Mouse (Mus musculus): ENCODE measurements around the gene Mcm3.
"Not testable (repeated sequence)": the region's sequence is repeated elsewhere in the genome, so short reads cannot be mapped to it uniquely, and the experiment has no call there.

Gene Mcm3

DNA sequence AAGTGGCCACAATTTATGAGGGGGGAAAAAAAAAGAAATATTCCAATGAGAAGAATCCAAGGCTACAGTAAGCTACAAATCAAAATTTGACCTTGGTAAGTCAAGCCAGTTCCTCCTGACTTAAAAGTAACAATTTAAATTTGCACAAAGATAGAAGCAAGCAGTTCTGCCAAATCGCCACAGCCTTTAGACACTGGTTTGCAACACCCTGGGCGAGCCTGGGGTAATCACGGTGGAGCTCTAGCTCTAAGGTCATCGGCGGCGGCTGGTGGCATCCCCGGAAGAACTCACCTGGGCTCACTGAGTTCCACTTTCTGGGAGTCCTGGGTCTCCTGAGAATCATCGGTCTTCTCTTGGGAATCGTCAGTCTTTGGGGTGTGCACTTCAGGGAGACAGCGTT lies 15.6 kb downstream of the Mcm3 start:
- in situ Hi-C loops (cut with MboI, MseI), result loop anchor here (5.0 to 10.0 kb wide), 2 partner anchors 107 to 190 kb away; partner anchors contain the start of gene Pkhd1 (in 1 of the 2)

DNA sequence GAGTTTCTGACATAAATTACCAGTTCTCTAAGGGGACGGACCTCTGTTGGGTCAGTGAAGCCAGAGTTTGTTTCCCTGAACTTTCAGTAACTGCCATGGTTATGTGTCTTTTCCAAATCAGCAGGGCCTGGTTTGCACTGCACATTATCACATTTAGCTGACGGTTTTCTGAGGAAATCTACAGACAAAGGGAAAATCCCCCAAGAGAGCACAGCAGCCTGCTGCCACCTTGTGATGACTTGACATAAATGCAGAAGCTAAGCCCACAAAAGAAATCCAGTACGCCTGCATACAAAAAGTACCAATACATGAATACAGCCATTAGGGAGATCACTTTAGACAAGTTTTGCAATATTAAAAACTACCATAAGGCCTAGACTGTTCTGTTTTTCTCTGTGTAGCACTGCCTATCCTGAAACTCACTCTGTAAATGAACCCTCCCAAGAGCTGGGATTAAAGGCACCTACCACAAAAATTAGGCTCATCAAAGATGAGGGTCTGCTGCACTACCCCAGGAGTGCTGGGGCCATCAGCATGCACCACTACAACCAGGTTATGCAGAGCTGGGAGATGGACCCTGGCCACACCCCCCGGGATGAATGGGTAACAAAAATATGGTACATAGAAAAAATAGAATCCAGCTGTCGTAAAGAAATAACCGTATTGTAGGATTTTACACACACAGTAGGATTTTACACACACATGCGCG lies 18.3 kb downstream of the Mcm3 start:
- in situ Hi-C loops (cut with MboI, MseI), result loop anchor here (5.0 to 10.0 kb wide), 2 partner anchors 105 to 187 kb away; partner anchors contain the start of gene Pkhd1 (in 1 of the 2)

DNA sequence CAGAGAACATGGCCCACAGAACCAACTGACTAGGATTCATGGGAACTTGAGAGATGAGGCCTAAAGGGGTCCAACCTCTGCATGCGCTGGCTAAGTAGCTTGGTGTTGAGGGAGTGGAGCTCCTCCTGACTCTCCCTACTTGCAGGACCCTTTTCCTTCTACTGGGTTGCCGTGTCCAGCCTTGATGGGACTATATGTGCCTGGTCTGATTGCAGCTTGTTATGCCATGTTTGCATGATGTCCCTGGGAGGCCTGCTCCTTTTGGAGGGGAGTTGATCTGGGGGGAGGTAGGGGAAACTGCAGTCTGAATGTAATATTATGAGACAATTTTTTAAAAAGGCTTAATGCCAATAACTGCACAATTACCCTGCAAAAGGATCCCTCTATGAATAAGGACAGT lies 18.8 kb downstream of the Mcm3 start:
- in situ Hi-C loops (cut with MboI, MseI), result loop anchor here (5.0 to 10.0 kb wide), 2 partner anchors 104 to 186 kb away; partner anchors contain the start of gene Pkhd1 (in 1 of the 2)

DNA sequence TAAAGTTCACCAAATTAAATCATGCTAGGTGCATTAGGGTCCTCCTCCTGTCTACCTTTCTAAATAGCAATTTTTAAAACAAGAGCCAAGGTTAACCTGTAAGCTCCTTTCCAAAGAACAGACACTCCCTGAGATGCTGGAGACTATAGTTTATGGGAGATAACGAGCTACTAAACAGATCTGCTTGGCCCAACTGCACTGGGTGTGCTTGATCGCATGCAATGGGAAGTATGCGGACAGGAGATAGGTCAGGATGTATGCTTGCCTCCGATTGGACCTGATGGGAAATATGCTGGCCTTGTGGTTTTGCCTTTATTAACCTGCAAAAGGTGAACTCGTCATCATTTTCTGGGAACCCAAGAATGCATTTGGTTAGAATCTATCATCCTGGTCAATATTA lies 24.9 kb downstream of the Mcm3 start:
- in situ Hi-C loops (cut with MboI, MseI), result no loop called here

DNA sequence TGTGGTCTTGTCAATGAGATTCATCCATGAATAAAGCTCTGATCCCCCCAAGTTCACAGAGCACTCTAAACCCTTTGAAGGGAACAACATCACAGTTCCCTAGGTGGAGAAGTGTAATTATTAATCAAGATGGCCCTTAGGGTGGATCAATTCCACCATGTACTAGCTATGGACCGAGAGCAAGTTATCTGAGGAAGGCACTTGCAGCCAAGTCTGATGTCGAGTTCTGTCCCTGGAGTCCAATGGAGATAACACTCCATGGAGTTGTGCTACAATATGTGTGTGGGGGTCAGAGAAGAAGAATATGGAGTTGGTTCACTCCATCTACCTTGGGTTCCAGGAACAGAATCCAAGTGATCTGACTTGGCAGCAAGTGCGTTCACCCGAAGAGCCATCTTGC lies 25.4 kb downstream of the Mcm3 start:
- in situ Hi-C loops (cut with MboI, MseI), result loop anchor here in 1 of 2 experiments (5.0 kb wide), 1 partner anchor 42 kb away; no protein-coding TSS in a partner anchor

DNA sequence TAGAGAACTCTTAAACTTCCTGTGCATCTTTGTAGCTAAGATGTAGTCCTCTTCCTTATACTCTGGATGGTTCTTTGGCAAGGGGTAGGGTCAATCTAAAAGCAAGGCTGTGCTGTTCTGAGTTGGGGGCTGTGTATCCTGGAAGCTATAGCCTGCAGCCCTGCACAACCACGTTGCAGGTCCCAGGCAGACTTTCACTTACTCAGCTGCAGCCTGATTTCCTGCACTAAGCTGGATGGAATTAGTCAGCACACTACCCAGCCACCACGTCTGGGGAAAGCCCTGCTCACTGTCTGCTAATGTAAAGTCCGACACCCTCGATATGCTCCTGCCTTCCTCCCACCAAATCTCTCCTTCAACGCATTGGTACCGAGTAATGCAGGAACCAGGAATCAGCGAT lies 28.7 kb downstream of the Mcm3 start:
- in situ Hi-C loops (cut with MboI, MseI), result loop anchor here in 1 of 2 experiments (5.0 kb wide), 1 partner anchor 39 kb away; no protein-coding TSS in a partner anchor

DNA sequence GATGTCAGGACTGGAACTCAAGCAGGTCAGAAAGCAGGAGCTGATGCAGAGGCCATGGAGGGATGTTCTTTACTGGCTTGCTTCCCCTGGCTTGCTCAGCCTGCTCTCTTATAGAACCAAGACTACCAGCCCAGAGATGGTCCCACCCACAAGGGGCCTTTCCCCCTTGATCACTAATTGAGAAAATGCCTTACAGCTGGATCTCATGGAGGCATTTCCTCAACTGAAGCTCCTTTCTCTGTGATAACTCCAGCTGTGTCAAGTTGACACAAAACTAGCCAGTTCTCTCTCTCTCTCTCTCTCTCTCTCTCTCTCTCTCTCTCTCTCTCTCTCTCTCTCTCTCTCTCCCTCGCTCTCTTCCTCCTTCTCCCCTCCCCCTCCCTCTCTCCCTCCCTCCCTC lies 29.6 kb downstream of the Mcm3 start, which contains the start of gene Il17f:
Gene Il17f, minus strand, starts transcription at position 101 of the 400 bp plus-strand sequence.
- in situ Hi-C loops (cut with MboI, MseI), result loop anchor here in 1 of 2 experiments (5.0 kb wide), 1 partner anchor 38 kb away; no protein-coding TSS in a partner anchor

DNA sequence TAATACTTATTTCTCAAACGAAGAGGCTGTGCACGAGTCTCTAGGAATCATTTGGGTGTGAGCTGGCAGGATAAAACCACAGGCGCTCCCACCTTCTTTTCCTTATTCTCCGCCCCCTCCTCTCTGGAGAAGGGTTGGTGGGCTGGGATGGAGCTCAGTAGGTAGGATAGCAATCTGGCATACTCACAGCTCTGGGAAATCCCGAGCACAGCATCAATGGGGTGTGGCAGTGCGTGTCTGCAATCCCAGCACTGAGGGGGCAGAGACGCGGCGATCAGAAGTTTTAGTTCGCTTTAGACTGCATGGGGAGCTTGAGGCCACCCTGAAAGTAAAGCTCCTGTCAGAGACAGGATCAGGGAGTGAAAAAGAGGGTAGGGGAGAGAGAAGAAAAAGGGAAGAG lies 31.7 kb downstream of the Mcm3 start:
- in situ Hi-C loops (cut with MboI, MseI), result no loop called here

DNA sequence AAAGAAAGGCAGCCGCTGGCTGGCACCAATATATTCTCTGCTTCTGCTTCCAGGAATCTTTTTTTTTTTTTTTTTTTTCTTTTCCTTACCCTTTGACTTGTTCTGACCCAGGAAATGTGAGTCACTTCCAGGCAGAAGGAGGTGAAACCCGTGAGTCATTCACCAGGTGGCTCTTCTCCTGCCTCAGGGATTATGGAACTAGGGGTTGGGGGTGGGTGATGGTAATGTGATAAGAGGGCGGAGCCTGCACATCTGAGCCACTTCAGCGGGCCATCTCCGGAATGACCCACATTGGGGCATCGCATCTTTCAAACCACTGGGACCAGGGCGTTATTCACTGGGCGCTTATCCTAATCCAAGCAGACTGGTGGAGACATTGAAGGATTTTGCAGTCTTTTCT lies 33.1 kb downstream of the Mcm3 start:
- in situ Hi-C loops (cut with MboI, MseI), result no loop called here

DNA sequence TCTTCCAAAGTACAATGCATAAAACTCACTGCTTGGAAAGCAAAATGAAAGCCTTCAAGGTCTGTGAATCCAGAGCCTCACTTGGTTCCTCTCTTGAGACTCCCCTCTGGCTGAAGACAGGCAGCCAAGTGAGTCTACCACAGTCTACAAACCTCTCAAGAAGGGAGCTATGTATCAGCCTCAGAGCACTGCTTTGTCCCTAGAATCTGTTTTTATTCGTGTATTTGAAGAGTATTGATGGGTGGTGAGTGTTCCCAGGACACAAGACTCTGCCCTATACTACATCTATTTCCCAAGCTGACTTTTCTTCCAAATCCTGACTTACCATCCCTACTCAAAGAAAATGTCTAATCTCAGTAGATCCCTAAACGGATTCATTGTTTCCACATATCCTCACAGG lies 41.7 kb downstream of the Mcm3 start:
- in situ Hi-C loops (cut with MboI, MseI), result no loop called here

DNA sequence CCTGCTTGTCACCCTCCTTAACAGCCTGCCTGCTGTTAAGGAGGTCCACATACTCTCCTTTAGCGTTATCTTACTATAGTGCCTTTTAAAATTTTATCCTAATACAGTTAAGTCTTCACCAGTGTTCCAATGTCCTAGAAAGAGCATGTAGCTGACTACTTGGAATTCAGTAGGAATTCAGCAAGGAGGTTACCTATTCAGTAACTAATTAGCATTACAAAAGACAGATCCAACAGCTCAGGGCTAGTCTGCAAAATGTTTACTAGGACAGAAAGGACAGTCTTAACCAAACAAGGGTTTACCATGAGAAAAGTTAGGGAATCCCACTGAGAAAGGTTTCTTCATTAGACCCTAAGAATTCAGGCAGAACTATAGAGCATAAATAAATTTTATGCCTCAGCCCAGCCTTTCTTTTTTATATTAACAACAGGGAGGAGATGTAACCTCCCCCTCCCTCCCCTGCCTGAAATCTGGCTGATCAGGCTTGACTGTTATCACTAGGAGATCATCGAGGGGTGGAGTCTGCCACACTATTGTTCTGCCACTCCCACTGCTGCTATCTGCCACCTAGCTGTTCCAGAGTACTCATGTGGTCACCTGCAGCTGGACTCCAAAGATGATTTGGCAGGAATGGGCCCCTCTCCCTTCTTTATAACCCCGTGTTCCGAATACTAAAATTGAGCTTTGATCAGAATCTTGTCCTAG lies 45.9 kb downstream of the Mcm3 start:
- in situ Hi-C loops (cut with MboI, MseI), result not testable (repeated sequence)

DNA sequence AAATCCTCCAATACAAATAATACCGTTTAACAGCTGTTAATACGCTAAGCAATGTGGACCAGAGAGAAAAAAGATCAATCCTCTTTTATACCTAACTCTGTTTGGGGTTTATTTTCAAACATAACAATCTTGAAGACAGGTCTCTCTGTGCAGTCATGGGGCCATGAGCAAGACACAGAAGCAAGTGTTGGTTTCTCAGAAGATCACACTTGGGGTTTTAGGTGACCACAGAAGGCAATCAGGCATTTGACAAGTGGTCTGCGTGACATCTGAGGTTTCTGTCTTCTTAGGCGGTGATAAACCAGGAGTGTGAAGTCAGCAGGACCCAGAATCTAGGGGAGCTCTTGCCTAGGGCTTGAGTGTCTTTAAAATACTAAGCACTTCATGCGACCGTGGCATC lies 53.6 kb downstream of the Mcm3 start:
- in situ Hi-C loops (cut with MboI, MseI), result no loop called here

DNA sequence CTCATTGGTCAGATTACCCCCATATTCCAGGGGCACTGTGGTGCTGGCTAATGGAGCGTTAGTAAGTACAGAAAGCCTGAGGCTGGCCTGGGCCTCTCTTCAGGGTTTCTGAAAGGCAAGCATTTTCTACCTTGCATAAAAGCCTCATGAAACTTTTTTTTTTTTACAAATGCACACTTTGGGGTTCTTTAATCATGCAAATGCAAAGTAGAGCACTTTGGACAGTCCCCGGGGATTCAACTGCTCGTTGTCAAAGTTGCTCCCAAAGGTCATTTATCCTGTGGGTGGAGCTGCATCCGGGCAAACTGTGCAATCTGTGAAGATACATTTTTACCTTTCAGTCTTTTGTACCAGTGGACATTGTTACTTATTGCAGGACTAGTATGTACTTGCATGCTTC lies 58.7 kb downstream of the Mcm3 start:
- in situ Hi-C loops (cut with MboI, MseI), result no loop called here

DNA sequence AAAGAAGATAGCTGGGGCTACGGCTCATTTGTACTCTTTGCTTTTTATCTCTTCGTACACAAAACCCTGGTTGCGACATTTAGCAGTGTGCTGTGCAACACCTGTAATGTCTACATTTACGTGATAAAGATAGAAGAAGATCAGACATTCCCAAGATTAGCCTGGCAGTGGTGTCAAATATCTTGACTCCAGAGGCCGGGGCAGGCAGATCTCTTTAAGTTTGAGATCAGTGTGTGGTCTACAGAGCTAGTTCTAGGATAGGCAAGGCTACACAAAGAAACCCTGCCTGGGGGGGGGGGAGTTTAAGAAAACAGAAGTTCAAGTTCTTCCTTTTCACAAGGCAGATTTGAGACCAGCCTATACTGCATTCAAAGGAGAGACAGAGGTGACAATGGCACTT lies 59.8 kb downstream of the Mcm3 start:
- in situ Hi-C loops (cut with MboI, MseI), result no loop called here

DNA sequence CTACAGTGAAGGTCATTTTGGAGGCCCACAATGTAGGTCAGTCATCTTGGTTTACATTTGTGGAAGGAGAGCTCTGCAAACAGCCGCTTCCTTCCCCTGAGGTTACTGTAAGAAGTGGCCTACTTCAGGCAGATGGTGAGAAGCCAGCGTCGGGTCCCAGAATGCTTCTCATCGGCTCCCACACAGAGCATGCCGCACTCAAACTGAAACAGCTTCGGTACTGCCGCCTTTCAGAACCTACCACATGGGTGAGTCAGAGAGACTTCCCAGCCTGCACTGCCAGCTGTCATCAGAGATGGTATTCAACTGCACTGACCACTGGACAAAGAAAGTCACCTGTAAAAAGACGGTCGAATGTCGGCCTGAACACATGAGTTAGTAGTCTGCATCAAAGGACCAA lies 60.3 kb downstream of the Mcm3 start:
- in situ Hi-C loops (cut with MboI, MseI), result loop anchor here in 1 of 2 experiments (10.0 kb wide), 1 partner anchor 1025 kb away; no protein-coding TSS in a partner anchor

DNA sequence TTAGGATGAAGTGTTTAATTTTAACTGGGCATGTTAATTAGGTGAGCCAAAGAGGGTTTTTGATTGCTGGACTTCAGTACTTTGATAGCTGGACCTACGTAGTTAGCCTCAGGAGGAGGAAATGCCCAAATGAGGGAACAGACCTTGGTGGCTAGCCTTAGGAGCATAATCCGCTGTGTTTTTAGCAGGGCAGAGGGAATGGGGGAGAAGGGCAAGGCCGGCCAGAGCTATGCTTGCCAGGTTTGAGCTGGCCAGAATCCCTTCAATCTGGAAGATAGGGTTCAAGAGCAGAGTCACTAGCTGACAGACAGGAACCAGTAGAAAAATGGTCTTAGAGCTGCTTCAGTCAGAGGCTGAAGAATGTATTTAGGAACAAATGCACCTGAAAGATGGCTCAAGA lies 62.5 kb downstream of the Mcm3 start:
- in situ Hi-C loops (cut with MboI, MseI), result loop anchor here in 1 of 2 experiments (10.0 kb wide), 1 partner anchor 1027 kb away; no protein-coding TSS in a partner anchor

DNA sequence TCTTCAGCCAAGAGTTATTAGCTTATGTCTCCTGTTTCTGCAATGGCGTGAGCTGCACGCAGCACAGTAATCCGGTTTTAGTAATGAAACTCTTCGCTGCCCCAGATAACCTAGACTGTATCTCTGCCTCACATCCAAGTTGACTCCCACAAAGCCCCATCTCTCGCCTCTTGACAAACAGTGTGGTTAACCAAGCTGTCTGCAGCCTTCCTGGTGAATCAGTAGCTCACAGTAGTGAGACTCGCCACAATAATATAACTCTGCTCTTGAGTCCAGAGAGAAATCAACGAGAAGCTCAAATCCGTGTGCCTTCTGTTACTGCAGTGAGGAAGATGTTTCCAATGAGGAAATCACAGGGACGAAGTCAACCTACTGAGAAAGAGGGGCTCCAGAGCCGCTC lies 65.7 kb downstream of the Mcm3 start:
- in situ Hi-C loops (cut with MboI, MseI), result loop anchor here (5.0 to 10.0 kb wide), 2 partner anchors 38 to 1030 kb away; partner anchors contain the start of gene Il17f (in 1 of the 2)
